Mouse (Mus musculus): ENCODE data around the gene Tmem104.

Gene Tmem104

DNA sequence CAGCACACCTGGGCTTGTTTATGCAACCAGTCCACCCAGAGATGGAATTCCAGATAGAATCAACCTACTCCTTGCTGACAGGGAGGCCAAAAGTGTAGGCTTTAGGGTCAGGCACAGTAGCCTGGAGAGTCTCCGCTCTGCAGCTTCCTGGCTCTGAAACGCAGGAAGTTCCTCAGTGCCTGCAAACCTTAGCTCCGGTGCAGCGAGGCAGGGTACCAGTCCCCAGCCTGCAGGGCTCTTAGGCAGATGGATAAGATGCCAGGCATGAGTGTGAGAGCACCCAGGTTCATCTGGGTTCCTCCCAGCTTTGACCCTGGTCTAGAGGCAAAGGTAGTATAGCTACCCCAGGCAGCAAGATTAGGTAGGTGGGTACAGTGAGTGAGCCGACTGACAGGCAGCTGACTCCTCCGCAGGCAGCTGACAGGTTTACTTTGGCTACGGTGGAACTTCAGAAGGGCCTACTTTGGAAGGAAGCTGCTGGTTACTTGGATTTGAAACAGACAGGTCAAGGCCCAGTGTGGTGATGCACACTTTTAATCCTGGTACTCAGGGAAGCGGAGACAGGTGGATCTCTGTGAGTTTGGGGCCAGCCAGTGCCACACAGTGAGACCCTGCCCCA lies 19.5 kb upstream of the Tmem104 start:
- DNase-seq, result no peak

DNA sequence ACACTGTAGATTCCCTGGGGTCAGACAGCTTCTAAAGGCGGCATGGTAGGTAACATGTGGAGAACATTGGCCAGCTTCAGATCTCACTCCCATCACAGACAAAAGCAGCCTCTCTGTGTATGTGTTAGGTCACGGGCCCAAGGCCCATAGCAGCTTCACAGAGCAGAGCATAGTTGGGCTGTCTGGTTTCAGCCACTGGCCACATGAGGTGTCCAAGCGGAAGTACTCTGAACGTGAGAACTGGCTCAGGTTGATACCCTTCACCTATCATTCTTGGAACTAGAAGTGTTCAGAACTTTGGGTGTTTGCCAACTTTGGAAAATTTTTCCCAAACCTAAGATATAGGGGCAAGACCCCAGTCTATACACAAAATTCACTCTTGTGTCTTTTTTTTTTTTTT lies 17.9 kb upstream of the Tmem104 start:
- no peak for DNase-seq

- no peak for DNase-seq
Measured at GRCm38 (mm10) chr11:115171125-115171524, 16.2 kb upstream of the Tmem104 start.

DNA sequence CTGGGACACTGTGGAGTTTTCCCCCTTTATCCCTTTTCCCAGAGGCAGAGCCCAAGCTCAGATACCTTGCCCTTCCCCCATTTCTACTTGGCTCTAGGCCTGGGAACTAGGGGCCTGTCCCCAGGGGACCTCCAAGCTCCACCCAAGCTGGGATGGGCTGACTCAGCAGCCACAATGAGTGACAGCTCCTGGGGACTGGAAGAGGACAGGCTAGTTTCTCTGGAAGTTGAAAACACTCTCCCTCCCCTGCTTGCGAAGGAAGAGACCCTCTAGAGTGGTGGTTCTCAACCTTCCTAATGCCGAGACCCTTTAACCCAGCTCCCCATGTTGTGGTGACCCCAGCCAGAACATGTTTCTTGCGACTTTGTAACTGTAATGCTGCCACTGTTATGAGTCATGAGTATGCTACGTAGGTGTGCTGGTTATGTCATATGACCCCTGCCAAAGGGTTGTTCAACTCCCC lies 14.4 kb upstream of the Tmem104 start:
- peak in 1 of 2 experiments; percentile 61 for DNase-seq

DNA sequence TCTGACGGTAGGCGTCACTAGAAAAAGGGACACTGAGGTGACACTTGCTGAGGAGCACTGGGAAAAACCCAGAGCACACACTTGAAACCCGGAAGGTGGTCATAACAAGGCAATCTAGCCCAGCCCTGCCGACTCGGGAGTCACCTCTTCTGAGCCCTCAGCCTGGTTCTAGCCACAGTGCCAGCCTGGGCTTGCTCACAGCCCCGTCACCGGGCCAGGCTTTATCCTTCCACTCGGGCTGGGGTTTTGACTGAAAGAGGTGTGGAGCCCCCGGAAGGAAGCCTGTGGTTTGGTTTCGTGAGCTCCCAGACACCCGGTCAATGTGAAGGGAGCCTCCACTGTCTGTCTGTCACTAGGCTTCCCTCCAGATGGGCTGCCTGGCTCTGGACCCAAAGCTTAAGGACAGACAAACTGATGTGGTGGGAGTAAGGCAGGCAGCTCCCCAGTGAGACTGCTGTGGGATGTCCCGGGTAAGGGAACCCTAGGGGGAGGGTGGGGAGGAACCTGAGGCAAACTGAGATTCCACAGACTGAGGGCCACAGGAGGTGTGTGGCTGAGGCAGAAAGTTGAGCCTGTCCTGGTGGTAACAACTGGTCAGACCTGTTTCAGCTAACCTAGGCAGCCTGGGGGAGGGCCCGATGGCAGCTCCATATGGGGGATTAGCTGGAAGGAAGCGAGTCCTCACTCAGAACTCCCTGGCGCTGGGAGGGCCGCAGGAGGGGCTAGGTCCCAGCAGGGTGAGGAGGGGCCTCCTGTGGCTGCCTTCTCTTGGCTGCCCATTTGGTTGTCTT lies 13.5 kb upstream of the Tmem104 start:
- DNase-seq, result no peak

DNA sequence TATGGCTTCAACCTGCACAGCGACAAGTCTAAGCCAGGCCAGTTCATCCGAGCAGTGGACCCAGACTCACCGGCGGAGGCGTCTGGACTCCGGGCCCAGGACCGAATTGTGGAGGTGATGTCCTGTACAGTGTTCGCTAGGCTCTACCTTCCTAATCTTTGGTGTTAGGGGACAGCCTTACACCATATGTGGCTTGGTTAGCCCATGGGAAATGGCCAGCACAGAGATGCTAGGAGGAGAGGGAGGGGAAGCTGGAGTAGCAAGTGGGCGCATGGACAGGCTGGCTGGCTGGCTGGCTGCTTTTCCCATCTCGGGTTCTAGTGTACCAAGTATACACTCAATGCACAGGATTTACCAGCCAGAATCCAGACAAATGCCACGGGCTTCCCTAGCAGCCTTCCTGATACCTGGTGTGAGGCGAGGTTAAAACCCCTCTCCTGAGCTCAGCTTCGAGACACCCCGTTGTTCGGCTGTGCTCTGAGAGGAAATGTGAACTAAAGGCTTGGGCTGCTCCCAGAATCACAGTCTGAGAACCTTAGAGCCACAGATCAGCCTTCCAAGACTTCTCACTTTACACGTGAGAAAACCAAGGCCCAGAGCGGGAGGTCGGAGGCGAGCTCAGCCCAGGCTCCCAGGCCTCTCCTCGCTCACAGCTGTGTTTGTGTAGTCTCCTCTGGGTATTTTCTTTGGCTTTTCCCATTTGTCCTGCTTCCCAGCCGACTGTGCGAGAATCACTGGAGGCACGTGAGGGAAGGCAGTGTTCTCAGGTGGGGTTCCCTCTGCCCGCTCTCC lies 10.7 kb upstream of the Tmem104 start:
- DNase-seq, result no peak

GRCm38 (mm10) chr11:115177559-115178195 lies 9.6 kb upstream of the Tmem104 start:
- peak; percentile 61 to 74 for DNase-seq

DNA sequence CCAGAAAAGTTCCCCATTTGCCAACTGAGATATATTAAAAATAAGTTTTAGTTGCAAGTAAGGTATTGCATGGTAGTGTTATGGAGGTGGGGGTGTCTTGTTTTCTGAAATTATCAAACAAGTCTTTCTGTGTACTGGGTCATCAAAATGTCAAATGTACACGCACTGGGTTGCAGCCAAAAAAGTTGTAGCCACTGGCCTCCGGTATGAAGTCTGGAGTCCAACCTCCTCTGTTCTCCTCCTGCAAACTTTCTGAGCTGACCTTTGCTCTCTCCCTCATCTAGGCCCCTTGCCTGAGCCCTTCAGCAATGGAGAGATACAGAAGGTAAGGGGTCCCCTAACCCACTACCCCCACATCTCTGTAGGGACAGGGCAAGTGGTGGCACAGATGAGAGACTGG lies 8.5 kb upstream of the Tmem104 start:
- no peak for DNase-seq

DNA sequence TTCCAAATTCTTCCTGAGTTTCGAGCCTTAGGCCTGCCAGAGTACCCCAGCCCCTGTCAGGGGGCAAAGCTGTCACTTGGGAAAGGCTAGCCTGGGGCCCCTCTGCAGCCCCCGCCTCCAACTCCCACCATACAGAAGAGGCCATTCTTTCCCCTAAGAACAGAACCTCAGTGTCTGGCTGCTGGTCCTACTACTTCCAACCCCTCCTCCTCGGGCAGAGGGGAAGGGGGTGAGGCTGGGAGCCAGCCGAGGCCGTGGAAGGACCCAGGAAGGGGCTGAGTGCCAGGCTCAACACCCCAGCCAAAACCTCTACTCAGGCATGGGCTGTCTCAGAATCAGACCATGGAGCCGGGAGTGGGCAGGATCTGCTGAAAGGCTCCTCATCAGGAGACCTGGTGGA lies 8.1 kb upstream of the Tmem104 start:
- DNase-seq, result peak; percentile 82 to 89

DNA sequence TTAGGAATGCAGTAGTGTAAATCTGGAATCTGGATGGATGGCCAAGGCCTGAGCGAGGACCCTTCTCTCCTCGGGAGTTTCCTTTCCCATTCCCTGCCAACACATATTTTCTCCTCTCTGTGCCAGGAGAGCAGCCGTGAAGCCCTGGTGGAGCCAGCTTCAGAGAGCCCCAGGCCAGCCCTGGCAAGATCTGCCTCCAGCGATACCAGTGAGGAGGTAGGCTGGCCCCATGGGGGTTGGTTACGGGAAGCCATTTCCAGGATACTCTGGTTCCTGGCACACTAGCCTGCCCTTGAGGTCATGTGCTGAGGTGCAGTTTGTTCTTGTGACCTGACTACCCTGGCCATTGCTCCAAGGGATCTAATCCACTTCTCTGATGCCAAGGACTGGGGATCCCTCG lies 7.4 kb upstream of the Tmem104 start:
- DNase-seq, result peak; percentile 64 to 75

DNA sequence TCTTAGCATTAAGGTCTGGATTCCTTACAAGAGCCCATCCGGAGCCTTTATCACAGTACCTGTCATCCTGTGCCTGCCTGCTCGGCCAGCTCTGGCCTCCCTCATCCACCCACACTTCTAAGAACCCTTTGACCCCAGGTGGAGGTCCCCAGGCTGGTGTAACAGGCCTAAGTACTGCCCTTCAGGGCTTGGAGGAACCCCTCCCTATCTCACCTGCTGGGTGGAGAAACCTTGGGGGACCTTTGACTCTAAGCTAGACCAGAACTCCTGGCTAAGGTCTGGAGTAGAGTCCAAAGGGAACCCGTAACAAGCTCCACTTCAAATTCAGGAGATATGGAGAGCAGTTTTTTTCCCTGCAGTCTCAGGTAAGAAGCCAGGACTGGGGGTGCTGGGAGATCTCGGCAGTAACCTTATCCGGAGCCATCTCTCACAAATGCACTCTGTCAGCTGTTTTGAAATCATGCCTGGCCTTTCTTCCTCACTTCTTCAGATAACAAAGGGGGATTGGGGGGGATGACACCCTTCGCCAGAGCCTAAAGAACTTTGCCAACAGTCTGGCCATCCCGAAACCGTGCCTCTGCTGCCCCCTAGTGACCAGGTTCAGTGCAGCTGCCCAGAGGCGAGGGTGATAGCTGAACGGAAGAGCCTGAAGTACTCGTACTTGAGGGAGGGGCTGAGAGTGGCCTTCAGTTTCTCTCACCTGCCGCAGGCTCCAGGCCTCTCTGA lies 5.2 kb upstream of the Tmem104 start:
- peak; percentile 93 to 96 for DNase-seq

DNA sequence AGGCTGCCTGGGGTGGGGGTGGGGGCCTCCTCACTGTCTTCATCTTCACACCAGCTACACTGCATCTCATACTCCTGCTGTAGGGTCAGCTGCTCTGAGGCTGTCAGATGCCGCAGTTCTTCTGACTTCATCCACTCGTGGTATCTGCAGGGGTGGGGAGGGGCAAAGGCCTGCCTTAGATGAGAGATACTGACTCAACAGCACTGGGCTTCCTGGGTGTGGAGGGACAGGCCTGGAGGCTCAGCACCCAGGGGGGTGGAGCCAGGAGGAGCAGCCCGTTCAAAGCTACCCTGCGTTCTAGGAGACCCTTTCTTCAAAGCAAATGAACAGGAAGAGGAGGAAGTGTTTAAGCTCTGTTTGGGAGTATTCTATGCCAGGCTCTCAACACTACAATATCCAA lies 2.3 kb upstream of the Tmem104 start:
- DNase-seq, result no peak

DNA sequence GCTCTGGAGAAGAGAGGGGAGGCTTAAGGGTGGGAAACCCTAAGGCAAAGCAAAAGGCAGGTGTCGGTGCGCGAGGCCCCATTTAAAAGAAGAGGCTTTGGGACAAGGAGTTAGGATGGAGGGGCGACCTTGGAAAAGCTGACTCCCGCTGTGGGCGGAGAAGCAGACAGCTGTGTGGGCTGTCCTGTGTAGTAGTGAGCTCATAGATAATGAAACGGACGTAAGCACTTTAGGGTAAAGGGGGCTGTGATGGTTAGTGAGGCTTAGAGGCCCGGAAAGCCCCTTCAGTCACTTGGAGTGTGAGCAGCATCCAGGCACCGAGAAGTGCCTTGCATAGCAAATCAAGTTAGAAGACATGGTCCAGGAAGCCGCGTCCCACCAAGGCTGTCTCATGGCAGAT lies 406 bp downstream of the Tmem104 start, which contains the start of gene Nat9:
TSS of gene Nat9 (minus strand) at position 167 of the 400 bp plus-strand sequence.
- DNase-seq, result no peak

- DNase-seq, result no peak
Measured at GRCm38 (mm10) chr11:115188539-115189231, 1.4 kb downstream of the Tmem104 start.

DNA sequence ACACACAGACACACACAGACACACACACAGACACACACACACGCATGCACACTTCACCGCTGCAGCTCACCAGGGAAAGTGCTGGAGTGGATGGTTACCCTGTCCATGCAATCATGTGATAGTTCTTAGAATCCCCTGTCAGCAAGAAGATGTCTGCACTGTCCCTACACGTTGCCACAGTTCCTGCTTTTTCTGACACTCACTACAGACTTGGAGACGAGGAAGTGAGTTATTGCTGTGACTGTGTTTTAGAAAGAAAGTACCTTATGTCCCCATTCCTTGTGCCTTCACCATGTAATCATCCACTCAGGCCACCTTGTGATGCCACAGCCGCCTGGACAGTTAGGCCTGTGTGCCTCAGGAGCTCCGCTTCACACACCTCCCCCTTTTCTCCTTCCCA lies 2.0 kb downstream of the Tmem104 start:
- no peak for DNase-seq

DNA sequence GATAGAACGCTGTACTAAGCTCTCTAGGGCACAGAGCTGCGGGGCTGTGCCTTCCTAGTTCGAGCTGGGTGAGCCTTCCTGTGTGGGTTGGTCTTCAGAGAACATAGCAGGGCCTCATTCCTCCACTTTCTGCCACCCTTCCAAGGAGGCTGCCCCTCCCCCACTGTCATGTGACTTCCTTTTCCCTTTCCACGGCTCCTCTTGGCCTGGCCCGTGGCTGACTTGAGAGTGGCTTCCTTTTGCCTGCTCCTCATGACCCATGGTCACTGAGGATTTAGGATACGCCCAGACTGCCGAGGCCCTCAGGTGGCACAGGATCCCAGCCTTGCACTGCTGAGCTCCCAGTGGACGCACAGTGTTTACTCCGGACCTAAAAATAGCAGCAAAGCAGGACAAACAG lies 4.9 kb downstream of the Tmem104 start:
- peak in 1 of 2 experiments; percentile 42 for DNase-seq

- DNase-seq, result no peak
Measured at GRCm38 (mm10) chr11:115194693-115195092, 7.4 kb downstream of the Tmem104 start.

DNA sequence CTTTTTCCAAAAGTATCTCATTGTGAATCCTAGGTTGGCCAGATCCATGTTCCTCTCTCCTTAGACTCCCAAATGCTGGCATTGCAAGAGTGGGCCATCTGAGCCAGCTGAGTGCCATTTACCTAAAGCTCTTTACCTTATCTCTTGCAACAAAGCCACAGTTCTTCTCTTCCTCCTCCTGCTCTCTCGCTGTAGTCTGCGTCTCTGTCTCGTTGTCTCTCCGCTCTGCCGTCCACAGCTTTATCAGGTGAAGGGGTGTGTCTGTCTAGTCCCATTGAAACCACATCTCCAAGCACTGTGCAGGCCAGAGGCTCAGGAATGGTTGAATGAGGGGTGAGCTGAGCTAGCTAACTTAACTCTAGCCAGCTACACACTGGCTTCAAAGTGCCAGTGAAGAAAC lies 8.6 kb downstream of the Tmem104 start:
- DNase-seq, result no peak

DNA sequence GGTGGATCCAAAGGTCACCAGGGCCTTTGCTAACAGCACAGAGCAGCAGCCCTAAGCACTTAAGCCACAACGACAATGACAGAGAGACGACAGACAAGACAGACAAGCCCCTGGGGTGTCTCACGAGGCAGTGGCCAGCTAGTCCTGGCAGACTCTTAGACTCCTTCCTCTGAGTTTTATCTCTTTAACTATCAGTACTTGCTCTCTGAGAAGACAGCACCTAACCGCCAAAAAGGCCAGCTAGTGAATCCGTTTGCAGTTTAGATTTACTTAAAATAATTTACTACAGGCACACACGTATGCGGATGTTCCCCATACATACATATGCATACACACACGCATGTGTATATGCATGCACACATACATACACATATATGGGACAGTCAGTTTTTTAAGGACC lies 10.3 kb downstream of the Tmem104 start:
- DNase-seq, result no peak

- DNase-seq, result no peak
Measured at GRCm38 (mm10) chr11:115198932-115199384, 11.7 kb downstream of the Tmem104 start.

DNA sequence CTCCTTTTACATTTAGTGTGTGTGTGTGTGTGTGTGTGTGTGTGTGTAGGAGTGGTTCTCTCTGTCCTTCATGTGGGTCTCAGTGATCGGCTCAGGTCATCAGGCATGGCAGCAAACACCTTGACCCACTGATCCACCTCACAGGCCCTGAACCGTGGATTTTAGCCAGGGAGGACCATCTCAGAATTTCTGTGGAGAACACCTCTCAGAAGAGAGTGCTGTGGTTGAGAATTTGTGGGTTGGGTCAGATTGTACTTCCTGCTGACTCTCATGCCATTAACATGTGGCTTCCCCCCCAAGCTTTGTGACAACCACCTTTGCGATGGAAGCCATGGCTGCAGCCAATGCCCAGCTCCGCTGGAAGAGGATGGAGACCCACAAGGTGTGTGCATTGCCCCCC lies 13.2 kb downstream of the Tmem104 start:
- no peak for DNase-seq

- peak; percentile 95 for DNase-seq
Measured at GRCm38 (mm10) chr11:115202316-115202715, 15.0 kb downstream of the Tmem104 start.

Data from cerebellum, postnatal 10 days (tissue).